Mouse (Mus musculus) macrophage (primary cell): ENCODE data around the gene Lrrc1. TPM values are rescaled to one million over a fixed set of nuclear protein-coding genes. Genes with fewer than 3 reads are reported as not detected.

ENCODE experiments used
- H3K27ac ChIP-seq: fragments of 350-480 bp; formaldehyde crosslinking; 2 replicates; pipeline ENCODE4 v1.9.0; 2021
- H3K36me3 ChIP-seq: fragments of 350-480 bp; formaldehyde crosslinking; 2 replicates; pipeline ENCODE4 v1.9.0; 2021; ENCODE audit errors: inconsistent target
- H3K4me3 ChIP-seq: fragments of 350-480 bp; formaldehyde crosslinking; 2 replicates; pipeline ENCODE4 v1.9.0; 2021; ENCODE audit errors: inconsistent target
- H3K79me2 ChIP-seq: fragments of 350-480 bp; formaldehyde crosslinking; 2 replicates; pipeline ENCODE4 v1.9.0; 2021; ENCODE audit errors: inconsistent target
- WGBS: methylation state at CpG from one replicate; pipeline ENCODE4 v1.1.7; 2026; ENCODE audit warnings: inconsistent platforms; ENCODE audit not compliant: missing documents; 5-methylcytosine and 5-hydroxymethylcytosine counted together
- polyA plus RNA-seq: library from polyadenylated mRNA; stranded (reverse); fragments of 250-400 nt; gene quantifications from 3 replicates; pipeline ENCODE4 v1.2.4, GENCODE M21; 2018; ENCODE audit warnings: inconsistent platforms

Lrrc1 gene
- polyA plus RNA-seq, 1 experiment from 2014 or later, result 0.92 TPM

- H3K4me3 ChIP-seq, result no peak overlapping the region
- WGBS, result 65% methylated on average over 4 of the region's 5 CpGs
These were observed 16.2 kb downstream of the Lrrc1 start for GRCm38 (mm10) chr9:77528379-77529041.

GRCm38 (mm10) chr9:77527170-77527569 lies 17.5 kb downstream of the Lrrc1 start:
- no peak overlapping the region for H3K27ac ChIP-seq
- no peak overlapping the region for H3K4me3 ChIP-seq
- H3K79me2 ChIP-seq, result no peaks in the 10 kb centered on the region
- H3K36me3 ChIP-seq, result no peaks in the 10 kb centered on the region
- WGBS, result 15% methylated on average over 6 of the region's 6 CpGs

More at GRCm38 (mm10) chr9:77528379-77529041, 16.2 kb downstream of the Lrrc1 start:
- Histone ChIP-seq H3K36me3 (no peaks in the 10 kb centered on the region), H3K27ac (no peak overlapping the region), H3K79me2 (no peaks in the 10 kb centered on the region)

- no peaks in the 10 kb centered on the region for H3K36me3 ChIP-seq
- no peak overlapping the region for H3K4me3 ChIP-seq
- H3K27ac ChIP-seq, result no peak overlapping the region
- WGBS, result 22% methylated on average over 2 of the region's 2 CpGs
- H3K79me2 ChIP-seq, result no peaks in the 10 kb centered on the region
These were observed 18.0 kb downstream of the Lrrc1 start for GRCm38 (mm10) chr9:77526715-77527114.

GRCm38 (mm10) chr9:77525595-77526295 lies 18.9 kb downstream of the Lrrc1 start:
- no peak overlapping the region for H3K27ac ChIP-seq
- no peaks in the 10 kb centered on the region for H3K79me2 ChIP-seq
- no peaks in the 10 kb centered on the region for H3K36me3 ChIP-seq
- 95% methylated on average over 16 of the region's 16 CpGs for WGBS
- H3K4me3 ChIP-seq, result no peak overlapping the region

GRCm38 (mm10) chr9:77523793-77524192 lies 20.9 kb downstream of the Lrrc1 start:
- Histone ChIP-seq H3K27ac (no peak overlapping the region), H3K36me3 (no peaks in the 10 kb centered on the region), H3K4me3 (no peak overlapping the region), H3K79me2 (no peaks in the 10 kb centered on the region)
- WGBS, result 96% methylated on average over 4 of the region's 4 CpGs

GRCm38 (mm10) chr9:77522476-77522875 lies 22.2 kb downstream of the Lrrc1 start:
- Histone ChIP-seq H3K36me3 (no peaks in the 10 kb centered on the region), H3K79me2 (no peaks in the 10 kb centered on the region), H3K27ac (no peak overlapping the region), H3K4me3 (no peak overlapping the region)
- WGBS, result 96% methylated on average over 3 of the region's 3 CpGs

GRCm38 (mm10) chr9:77519198-77519597 lies 25.5 kb downstream of the Lrrc1 start:
- Histone ChIP-seq H3K27ac (no peak overlapping the region), H3K36me3 (no peaks in the 10 kb centered on the region), H3K79me2 (no peaks in the 10 kb centered on the region), H3K4me3 (no peak overlapping the region)
- 43% methylated on average over 2 of the region's 2 CpGs for WGBS

- WGBS, result 96% methylated on average over 7 of the region's 7 CpGs
- Histone ChIP-seq H3K79me2 (no peaks in the 10 kb centered on the region), H3K36me3 (no peaks in the 10 kb centered on the region), H3K27ac (no peak overlapping the region), H3K4me3 (no peak overlapping the region)
These were observed 27.8 kb downstream of the Lrrc1 start for GRCm38 (mm10) chr9:77516782-77517364.

- H3K36me3 ChIP-seq, result no peaks in the 10 kb centered on the region
- 78% methylated on average over 3 of the region's 3 CpGs for WGBS
- no peak overlapping the region for H3K27ac ChIP-seq
- no peaks in the 10 kb centered on the region for H3K79me2 ChIP-seq
- H3K4me3 ChIP-seq, result no peak overlapping the region
These were observed 30.8 kb downstream of the Lrrc1 start for GRCm38 (mm10) chr9:77513892-77514291.

GRCm38 (mm10) chr9:77512220-77512619 lies 32.5 kb downstream of the Lrrc1 start:
- Histone ChIP-seq H3K27ac (no peak overlapping the region), H3K79me2 (no peaks in the 10 kb centered on the region), H3K36me3 (no peaks in the 10 kb centered on the region), H3K4me3 (no peak overlapping the region)
- 95% methylated on average over 6 of the region's 6 CpGs for WGBS

- H3K4me3 ChIP-seq, result no peak overlapping the region
- H3K79me2 ChIP-seq, result no peaks in the 10 kb centered on the region
- no peak overlapping the region for H3K27ac ChIP-seq
- WGBS, result 95% methylated on average over 8 of the region's 8 CpGs
- no peaks in the 10 kb centered on the region for H3K36me3 ChIP-seq
These were observed 34.1 kb downstream of the Lrrc1 start for GRCm38 (mm10) chr9:77510574-77510973.

- Histone ChIP-seq H3K79me2 (no peaks in the 10 kb centered on the region), H3K27ac (no peak overlapping the region), H3K4me3 (no peak overlapping the region), H3K36me3 (no peaks in the 10 kb centered on the region)
- 62% methylated on average over 2 of the region's 3 CpGs for WGBS
These were observed 36.8 kb downstream of the Lrrc1 start for GRCm38 (mm10) chr9:77507743-77508394.

- H3K27ac ChIP-seq, result no peak overlapping the region
- no peaks in the 10 kb centered on the region for H3K36me3 ChIP-seq
- H3K79me2 ChIP-seq, result no peaks in the 10 kb centered on the region
- WGBS, result 87% methylated on average over 14 of the region's 14 CpGs
- H3K4me3 ChIP-seq, result no peak overlapping the region
These were observed 41.9 kb downstream of the Lrrc1 start for GRCm38 (mm10) chr9:77502548-77503438.

GRCm38 (mm10) chr9:77502171-77502547 lies 42.5 kb downstream of the Lrrc1 start:
- no peaks in the 10 kb centered on the region for H3K79me2 ChIP-seq
- no peak overlapping the region for H3K27ac ChIP-seq
- H3K4me3 ChIP-seq, result no peak overlapping the region
- 92% methylated on average over 6 of the region's 6 CpGs for WGBS
- no peaks in the 10 kb centered on the region for H3K36me3 ChIP-seq
